Mouse (Mus musculus) lung, postnatal 0 days (tissue): ENCODE data around the gene Txn2. TPM values are rescaled to one million over a fixed set of nuclear protein-coding genes. Genes with fewer than 3 reads are reported as not detected.

Experiments used
- ATAC-seq: fragments of 200-750 bp; cut with Nextera tagmentation; 2 replicates; pipeline ENCODE4 v1.8.0; 2017; ENCODE audit warnings: moderate library complexity
- DNase-seq: peaks from one replicate; pipeline ENCODE4 v3.0.0-alpha.2; 2016; ENCODE audit warnings: low spot score
- H3K27ac ChIP-seq: fragments of 300-500 bp; sonication (generic); 2 replicates; pipeline ENCODE4 v1.5.1; 2014; ENCODE audit warnings: antibody characterized with exemption, mild to moderate bottlenecking, low read length, mixed read lengths
- H3K27me3 ChIP-seq: fragments of 300-500 bp; sonication (generic); replicated peaks from 2 replicates; pipeline ENCODE4 v1.6.1; 2014; ENCODE audit warnings: low read length, mixed read lengths; ENCODE audit not compliant: insufficient read depth
- H3K36me3 ChIP-seq: fragments of 300-500 bp; sonication (generic); 2 replicates; pipeline ENCODE4 v1.6.1; 2014; ENCODE audit warnings: low read length, mixed read lengths; ENCODE audit not compliant: insufficient read depth
- H3K4me1 ChIP-seq: fragments of 300-500 bp; sonication (generic); 2 replicates; pipeline ENCODE4 v1.6.1; 2014; ENCODE audit warnings: antibody characterized with exemption, low read depth, low read length, mixed read lengths; ENCODE audit not compliant: insufficient read depth
- H3K4me2 ChIP-seq: fragments of 300-500 bp; sonication (generic); replicated peaks from 2 replicates; pipeline ENCODE4 v1.6.1; 2014; ENCODE audit warnings: low read depth, mild to moderate bottlenecking, low read length, moderate library complexity, mixed read lengths
- H3K4me3 ChIP-seq: fragments of 300-500 bp; sonication (generic); 2 replicates; pipeline ENCODE4 v1.5.1; 2014; ENCODE audit warnings: low read depth, low read length
- H3K9ac ChIP-seq: fragments of 300-500 bp; sonication (generic); replicated peaks from 2 replicates; pipeline ENCODE4 v1.6.1; 2014; ENCODE audit warnings: low read depth, mild to moderate bottlenecking
- H3K9me3 ChIP-seq: fragments of 300-500 bp; sonication (generic); 2 replicates; pipeline ENCODE4 v1.6.1; 2016; ENCODE audit warnings: low read length, mixed read lengths
- CTCF ChIP-seq: IDR thresholded peaks from 2 replicates; pipeline ENCODE4 v1.5.1; 2016; ENCODE audit warnings: antibody characterized with exemption, mild to moderate bottlenecking
- EP300 ChIP-seq: IDR thresholded peaks from 2 replicates; pipeline ENCODE4 v1.6.1; 2016; ENCODE audit warnings: antibody characterized with exemption, mild to moderate bottlenecking, control low read depth
- WGBS: fragments of 180-500 bp; shearing (Covaris S2); extraction: QIAGEN DNeasy Blood & Tissue Kit; methylation state at CpG from one replicate; pipeline ENCODE4 v1.1.7; 2014; 5-methylcytosine and 5-hydroxymethylcytosine counted together
- polyA plus RNA-seq: library from polyadenylated mRNA; unstranded; fragments of >200 nt; fragmentation: Nextera tagmentation; extraction: Ambion mirVana; gene quantifications from 2 replicates; pipeline ENCODE4 v1.2.1, GENCODE M21; 2015

Txn2 gene
- polyA plus RNA-seq, 1 experiment from 2014 or later, result 122 TPM

GRCm38 (mm10) chr15:77955440-77956403 lies 26.9 kb upstream of the Txn2 start:
- 10% methylated on average over 51 of the region's 52 CpGs for WGBS

GRCm38 (mm10) chr15:77954362-77954761 lies 25.6 kb upstream of the Txn2 start:
- ATAC-seq, result no peak
- H3K4me3 ChIP-seq, result no peak overlapping the region
- peaks cover 10% of the 10 kb centered on the region for H3K4me1 ChIP-seq
- no peak overlapping the region for H3K27ac ChIP-seq
- 79% methylated on average over 2 of the region's 2 CpGs for WGBS
- no peak for TF ChIP-seq CTCF
- TF ChIP-seq EP300, result no peak
- H3K9ac ChIP-seq, result no peak overlapping the region
- no peak overlapping the region for H3K4me2 ChIP-seq
- peaks cover 10% of the 10 kb centered on the region for H3K27me3 ChIP-seq
- H3K36me3 ChIP-seq, result peaks cover 3% of the 10 kb centered on the region; the same call in 1 of the 2 replicates
- DNase-seq, result no peak
- no peaks in the 10 kb centered on the region for H3K9me3 ChIP-seq

More at GRCm38 (mm10) chr15:77955440-77956403, 26.9 kb upstream of the Txn2 start:
- 0 out of 2 replicates have a peak, but pooled peaks have one; percentile 1 for ATAC-seq
- Histone ChIP-seq H3K4me2 (peak overlapping the region; percentile 64), H3K4me3 (peak overlapping the region; percentile 33), H3K27ac (no peak overlapping the region), H3K9me3 (no peaks in the 10 kb centered on the region), H3K9ac (no peak overlapping the region), H3K36me3 (peaks cover 15% of the 10 kb centered on the region), H3K27me3 (peaks cover 10% of the 10 kb centered on the region), H3K4me1 (peaks cover 10% of the 10 kb centered on the region)
- DNase-seq, result no peak
- TF ChIP-seq CTCF, result no peak
- no peak for TF ChIP-seq EP300

GRCm38 (mm10) chr15:77952921-77953320 lies 24.1 kb upstream of the Txn2 start:
- no peak overlapping the region for H3K4me2 ChIP-seq
- 83% methylated on average over 3 of the region's 3 CpGs for WGBS
- TF ChIP-seq CTCF (no peak), EP300 (no peak)
- no peaks in the 10 kb centered on the region for H3K36me3 ChIP-seq
- H3K9me3 ChIP-seq, result no peaks in the 10 kb centered on the region
- H3K9ac ChIP-seq, result no peak overlapping the region
- H3K27ac ChIP-seq, result no peak overlapping the region
- peaks cover 10% of the 10 kb centered on the region for H3K4me1 ChIP-seq
- no peak for ATAC-seq
- no peak for DNase-seq
- H3K4me3 ChIP-seq, result no peak overlapping the region
- peaks cover 10% of the 10 kb centered on the region for H3K27me3 ChIP-seq

GRCm38 (mm10) chr15:77949061-77949460 lies 20.3 kb upstream of the Txn2 start:
- Histone ChIP-seq H3K36me3 (no peaks in the 10 kb centered on the region), H3K9ac (no peak overlapping the region), H3K4me1 (no peaks in the 10 kb centered on the region), H3K4me3 (no peak overlapping the region), H3K27me3 (no peaks in the 10 kb centered on the region), H3K4me2 (no peak overlapping the region), H3K9me3 (no peaks in the 10 kb centered on the region), H3K27ac (no peak overlapping the region)
- 74% methylated on average over 7 of the region's 7 CpGs for WGBS
- TF ChIP-seq CTCF (no peak), EP300 (no peak)
- no peak for ATAC-seq
- no peak for DNase-seq

- 78% methylated on average over 4 of the region's 4 CpGs for WGBS
- H3K27ac ChIP-seq, result no peak overlapping the region
- H3K4me3 ChIP-seq, result no peak overlapping the region
- H3K9ac ChIP-seq, result no peak overlapping the region
- H3K4me1 ChIP-seq, result no peaks in the 10 kb centered on the region
- no peak for TF ChIP-seq CTCF
- no peak for TF ChIP-seq EP300
- no peaks in the 10 kb centered on the region for H3K36me3 ChIP-seq
- no peaks in the 10 kb centered on the region for H3K27me3 ChIP-seq
- no peaks in the 10 kb centered on the region for H3K9me3 ChIP-seq
- ATAC-seq (peak; percentile 62), DNase-seq (peak; percentile 60)
- H3K4me2 ChIP-seq, result no peak overlapping the region
Measured at GRCm38 (mm10) chr15:77945711-77946110, 16.9 kb upstream of the Txn2 start.

- H3K9ac ChIP-seq, result no peak overlapping the region
- WGBS, result 51% methylated on average over 3 of the region's 3 CpGs
- DNase-seq (no peak), ATAC-seq (no peak)
- no peak overlapping the region for H3K4me2 ChIP-seq
- no peaks in the 10 kb centered on the region for H3K36me3 ChIP-seq
- H3K27me3 ChIP-seq, result no peaks in the 10 kb centered on the region
- no peak overlapping the region for H3K27ac ChIP-seq
- no peaks in the 10 kb centered on the region for H3K4me1 ChIP-seq
- no peak for TF ChIP-seq EP300
- no peak for TF ChIP-seq CTCF
- H3K9me3 ChIP-seq, result no peaks in the 10 kb centered on the region
- H3K4me3 ChIP-seq, result no peak overlapping the region
Measured at GRCm38 (mm10) chr15:77941563-77941962, 12.8 kb upstream of the Txn2 start.
